Mouse (Mus musculus) regulatory T cell (primary cell): ENCODE results near the gene Fcgr3.

Experiments used
- in situ Hi-C: fragments of 300-600 bp; cut with MboI, MseI; formaldehyde crosslinking; loops from one replicate; pipeline ENCODE4 v1.15.1; 2025; ENCODE audit warnings: high pct_unique_total_duplicates

The Fcgr3 gene

DNA sequence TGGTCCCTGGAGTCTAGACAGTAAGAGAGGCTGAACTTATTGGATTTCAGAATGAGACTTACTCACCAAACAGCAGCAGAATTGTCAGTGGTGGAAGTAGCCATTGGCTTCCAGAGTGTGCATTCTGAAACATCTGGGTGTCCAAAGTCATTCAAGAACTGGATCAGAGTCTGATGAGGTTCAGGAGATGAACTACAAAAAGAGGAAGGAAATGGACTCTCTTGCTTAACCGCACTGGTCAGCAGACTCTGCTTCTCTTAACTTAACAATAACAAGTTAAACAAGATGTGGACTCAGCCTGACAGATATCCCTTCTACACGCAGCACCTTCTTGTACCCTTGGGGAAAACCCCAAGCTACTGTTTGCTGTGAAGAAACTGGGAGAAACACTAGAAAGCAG, 5.5 kb downstream of the Fcgr3 start:
- in situ Hi-C loops: no loop called here

- in situ Hi-C loops: no loop called here
Measured at GRCm38 (mm10) chr1:171057253-171057652, 7.5 kb downstream of the Fcgr3 start.

DNA sequence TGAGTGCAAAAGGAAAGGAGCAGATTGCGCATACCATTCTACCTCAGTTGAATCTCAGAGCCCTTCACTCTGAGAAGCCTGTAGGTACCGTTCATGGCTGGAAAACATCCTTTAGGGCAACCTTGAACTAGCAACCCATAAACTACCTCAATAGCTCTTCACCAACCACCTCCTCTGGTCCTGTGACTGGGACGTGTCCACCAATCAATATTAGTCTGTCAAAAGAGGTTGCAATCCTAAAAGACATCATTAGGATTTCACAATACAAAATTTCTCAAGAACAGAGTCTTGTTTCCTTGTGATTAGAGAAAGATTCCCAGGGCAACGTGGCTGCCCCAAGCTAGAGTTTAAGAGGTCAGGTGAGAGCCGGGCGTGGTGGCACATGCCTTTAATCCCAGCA, 11.4 kb downstream of the Fcgr3 start:
- in situ Hi-C loops: no loop called here

- in situ Hi-C loops: no loop called here
Measured at GRCm38 (mm10) chr1:171050774-171051173, 14.0 kb downstream of the Fcgr3 start.

GRCm38 (mm10) chr1:171049263-171049662, 15.5 kb downstream of the Fcgr3 start:
- in situ Hi-C loops: no loop called here

DNA sequence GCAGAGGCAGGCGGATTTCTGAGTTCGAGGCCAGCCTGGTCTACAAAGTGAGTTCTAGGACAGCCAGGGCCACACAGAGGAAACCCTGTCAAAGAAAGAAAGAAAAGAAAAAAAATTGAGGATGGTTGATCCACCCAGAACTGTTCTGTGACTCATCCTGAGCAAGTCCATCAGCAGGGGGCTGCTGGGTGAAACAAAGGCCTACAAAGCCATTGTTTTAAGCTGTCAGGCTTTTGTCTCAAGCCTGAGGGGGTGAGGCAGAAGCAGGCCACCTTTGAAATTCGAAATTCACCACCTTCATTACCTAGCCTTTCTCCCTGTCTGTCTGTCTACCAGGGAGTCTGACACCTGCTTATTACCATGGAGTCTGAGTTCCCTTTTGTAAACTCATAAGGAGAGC, 18.2 kb downstream of the Fcgr3 start:
- in situ Hi-C loops: no loop called here

- in situ Hi-C loops: no loop called here
Measured at GRCm38 (mm10) chr1:171045079-171045465, 19.7 kb downstream of the Fcgr3 start.

GRCm38 (mm10) chr1:171044365-171045078, 20.2 kb downstream of the Fcgr3 start:
- in situ Hi-C loops: loop anchor here (5.0 kb wide), 1 partner anchor 33 kb away; no protein-coding TSS in a partner anchor

DNA sequence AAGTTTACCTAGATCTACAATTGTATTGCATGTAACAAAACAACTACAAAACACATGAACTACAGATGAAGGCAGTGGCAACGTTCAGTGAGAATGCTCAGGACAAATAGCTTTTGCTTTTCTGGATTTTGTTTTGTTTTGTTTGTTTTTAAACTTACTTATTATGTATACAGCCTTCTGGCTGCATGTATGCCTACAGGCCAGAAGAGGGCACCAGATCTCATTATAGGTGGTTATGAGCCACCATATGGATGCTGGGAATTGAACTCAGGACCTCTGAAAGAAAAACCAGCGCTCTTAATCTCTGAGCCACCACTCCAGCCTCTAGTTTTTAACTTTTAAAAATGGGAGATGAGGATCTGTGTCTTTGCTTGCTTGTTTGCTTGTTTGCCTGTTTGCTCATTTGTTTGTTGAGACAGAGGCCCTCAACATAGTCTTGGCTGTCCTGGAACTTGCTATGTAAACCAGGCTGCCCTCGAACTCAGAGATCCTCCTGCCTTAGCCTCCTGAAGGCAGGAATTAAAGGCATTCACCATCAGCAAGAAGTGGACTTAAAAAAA, 21.1 kb downstream of the Fcgr3 start:
- in situ Hi-C loops: loop anchor here (5.0 kb wide), 1 partner anchor 34 kb away; no protein-coding TSS in a partner anchor

- in situ Hi-C loops: loop anchor here (5.0 kb wide), 1 partner anchor 37 kb away; no protein-coding TSS in a partner anchor
Measured at GRCm38 (mm10) chr1:171039880-171040279, 24.9 kb downstream of the Fcgr3 start.

DNA sequence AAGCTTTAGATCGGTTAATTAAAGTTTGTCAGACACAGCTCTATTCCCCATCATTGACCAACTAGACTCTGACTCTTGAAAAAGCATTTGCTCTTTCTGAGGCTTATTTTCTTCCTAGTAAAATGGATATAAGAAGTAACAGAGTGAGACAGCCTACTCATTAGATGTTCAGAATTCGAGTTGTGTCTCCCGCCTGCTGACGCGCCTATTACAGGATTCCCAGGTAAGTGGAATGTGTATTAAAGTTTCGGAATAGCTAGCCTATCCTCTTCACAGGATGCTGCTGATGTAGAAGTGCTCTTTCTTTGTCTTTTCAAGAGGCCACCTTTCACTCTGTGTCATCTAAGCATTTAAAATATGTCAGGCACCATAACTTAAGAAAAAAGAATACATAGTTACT, 25.6 kb downstream of the Fcgr3 start:
- in situ Hi-C loops: no loop called here

DNA sequence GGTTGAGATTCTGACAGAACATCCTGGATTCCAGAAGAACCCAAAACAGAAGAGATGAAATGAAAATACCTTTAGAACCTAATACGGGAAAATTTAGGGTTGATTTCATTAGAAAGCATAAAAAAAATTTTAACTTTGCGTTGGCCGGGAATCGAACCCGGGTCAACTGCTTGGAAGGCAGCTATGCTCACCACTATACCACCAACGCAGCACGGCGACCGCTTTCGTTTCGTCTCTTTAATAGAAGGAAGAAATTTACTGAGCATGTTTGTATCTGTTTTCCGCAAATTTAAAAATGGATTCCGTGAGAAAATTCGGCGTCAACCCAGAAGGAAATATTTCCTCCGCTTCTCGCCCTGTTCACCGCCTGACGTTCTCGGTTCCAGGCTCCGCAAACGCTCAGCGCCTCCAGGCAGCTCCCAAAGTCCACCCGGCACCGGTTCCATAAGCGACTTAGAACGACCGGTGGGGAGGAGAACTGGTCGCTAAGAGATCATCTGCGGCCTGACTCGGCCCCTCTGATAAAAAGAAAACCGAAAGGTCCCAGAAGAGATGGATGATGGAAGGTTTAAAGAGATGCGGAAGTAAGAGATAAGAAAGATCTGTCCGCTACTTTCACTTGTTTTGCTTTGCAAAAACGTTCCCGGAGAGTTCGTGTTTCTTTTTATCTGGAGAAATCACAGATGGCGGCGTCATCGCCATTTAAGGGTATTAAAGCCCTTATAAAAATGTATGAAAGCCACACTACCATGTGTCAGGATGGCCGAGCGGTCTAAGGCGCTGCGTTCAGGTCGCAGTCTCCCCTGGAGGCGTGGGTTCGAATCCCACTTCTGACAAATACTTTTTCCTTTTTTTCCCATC, 26.6 kb downstream of the Fcgr3 start:
- in situ Hi-C loops: no loop called here

DNA sequence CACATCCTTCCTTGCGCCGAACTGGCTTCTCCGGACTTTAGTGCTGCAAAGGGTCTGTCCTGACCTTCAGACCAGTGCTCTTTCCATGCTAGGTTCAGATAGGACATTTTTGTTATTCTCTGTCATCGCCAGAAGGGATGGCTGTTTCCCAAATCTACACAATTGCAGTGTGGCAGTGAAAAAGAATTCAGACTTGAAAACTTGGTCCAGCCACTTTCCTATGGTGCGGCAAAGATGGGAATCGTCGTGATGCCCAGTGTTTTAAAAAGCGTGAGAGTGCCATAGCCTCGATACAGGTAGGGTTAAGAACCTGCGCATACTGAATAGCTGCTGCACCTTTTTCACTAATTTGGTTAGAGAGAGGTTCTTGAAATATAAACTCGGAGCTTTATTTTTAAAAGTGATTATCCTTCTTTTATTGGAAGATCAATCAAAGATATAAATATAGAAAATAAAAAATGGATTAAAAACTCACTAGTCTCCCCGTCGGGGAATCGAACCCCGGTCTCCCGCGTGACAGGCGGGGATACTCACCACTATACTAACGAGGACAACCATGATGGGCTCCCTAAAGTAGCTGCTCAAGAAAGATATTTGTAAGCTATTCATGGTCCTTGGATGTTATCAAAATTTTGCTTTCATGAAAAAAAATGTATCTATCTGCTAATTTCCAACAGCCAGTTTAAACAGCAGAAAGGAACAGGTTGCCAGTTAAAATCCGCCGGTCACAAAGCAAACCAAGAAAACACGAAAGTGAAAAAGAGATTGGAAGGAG, 28.0 kb downstream of the Fcgr3 start:
- in situ Hi-C loops: no loop called here

- in situ Hi-C loops: no loop called here
Measured at GRCm38 (mm10) chr1:171035611-171036010, 29.1 kb downstream of the Fcgr3 start.

DNA sequence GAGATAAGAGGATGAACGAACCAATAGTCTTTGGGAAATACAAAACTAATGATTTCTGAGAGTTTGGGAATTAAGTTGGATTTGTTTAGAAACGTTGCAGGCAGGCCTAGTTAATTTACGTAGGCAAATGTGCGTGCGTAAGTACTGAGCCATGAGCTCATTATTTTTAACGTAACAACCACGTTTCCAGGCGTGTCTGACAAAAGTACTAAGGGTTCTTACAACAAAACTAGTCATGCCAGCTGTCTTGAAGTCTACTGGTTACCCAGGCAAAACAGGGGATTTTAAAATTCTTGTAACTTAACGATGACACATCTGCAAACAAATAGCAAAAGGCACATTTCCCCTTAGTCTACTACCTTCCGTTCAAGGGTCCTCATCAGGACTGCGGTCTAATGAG, 30.5 kb downstream of the Fcgr3 start:
- in situ Hi-C loops: no loop called here

DNA sequence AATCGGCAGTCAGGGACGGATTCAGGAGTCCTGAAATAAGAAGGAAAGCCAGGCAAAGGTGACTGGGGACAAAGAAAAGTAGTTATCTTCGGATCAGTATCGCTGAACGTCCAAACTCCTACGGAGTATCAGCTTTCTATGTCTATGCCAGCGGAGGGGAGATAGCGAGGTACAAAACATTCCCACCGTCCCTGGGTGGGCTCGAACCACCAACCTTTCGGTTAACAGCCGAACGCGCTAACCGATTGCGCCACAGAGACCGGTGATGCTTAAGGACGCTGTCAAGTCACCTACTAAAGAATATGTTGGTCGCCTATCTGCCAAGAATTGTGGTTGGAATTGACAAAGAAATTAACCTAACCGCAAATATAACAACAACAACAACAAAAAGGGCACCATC, 31.0 kb downstream of the Fcgr3 start:
- in situ Hi-C loops: no loop called here

DNA sequence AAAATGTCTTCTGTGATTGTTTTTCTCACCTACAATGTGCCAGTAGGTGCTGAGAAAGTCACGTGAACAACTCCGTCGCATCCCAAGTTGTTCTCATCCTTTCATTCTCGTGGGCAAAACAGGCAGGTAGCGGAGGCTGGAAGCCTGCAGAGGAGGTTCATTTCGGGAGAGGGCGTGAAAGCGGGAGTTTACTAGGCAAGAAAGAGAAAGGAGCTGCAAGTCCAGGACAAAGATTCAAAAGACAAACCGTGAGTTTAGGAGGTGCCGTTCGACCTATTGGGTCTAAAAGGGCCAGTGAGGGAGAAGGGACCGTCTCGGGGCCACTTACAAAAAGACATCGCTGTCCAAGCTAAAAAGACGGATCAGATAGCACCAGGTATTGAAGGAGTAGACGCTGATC, 31.5 kb downstream of the Fcgr3 start:
- in situ Hi-C loops: no loop called here

DNA sequence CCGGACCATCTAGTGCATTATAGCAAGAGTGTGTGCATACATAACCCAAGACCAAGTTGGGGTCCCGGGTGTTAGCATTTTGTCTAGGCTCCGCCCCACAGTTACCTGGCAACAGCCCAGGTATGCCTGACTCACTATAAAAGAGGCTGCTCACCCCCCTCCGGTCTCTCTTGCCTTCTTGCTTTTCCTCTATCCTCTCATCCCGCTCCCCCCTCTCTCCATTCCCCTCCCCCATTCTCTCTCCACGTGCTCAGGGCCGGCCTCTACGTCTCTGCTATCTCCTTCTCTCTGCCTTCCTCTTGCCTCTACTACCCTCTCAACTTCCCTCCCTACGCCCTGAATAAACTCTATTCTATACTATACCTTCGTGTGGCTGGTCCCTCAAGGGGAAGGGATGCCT, 32.0 kb downstream of the Fcgr3 start:
- in situ Hi-C loops: no loop called here

- in situ Hi-C loops: no loop called here
Measured at GRCm38 (mm10) chr1:171031752-171032151, 33.0 kb downstream of the Fcgr3 start.

- in situ Hi-C loops: no loop called here
Measured at GRCm38 (mm10) chr1:171019311-171019950, 45.3 kb downstream of the Fcgr3 start.

- in situ Hi-C loops: no loop called here
Measured at GRCm38 (mm10) chr1:171018737-171019136, 46.0 kb downstream of the Fcgr3 start, which contains the start of gene Fcgr4. Gene Fcgr4, plus strand, starts transcription at chr1:171018920.
